Mouse (Mus musculus) telencephalon, adult 2 months (tissue): Measurements from ENCODE around the gene Nup133.
A peak's percentile ranks its signal among the peaks of the same experiment; 100 is the strongest.

Source experiments
- DNase-seq: peaks from one replicate; pipeline ENCODE4 v3.0.0-alpha.2; 2011; ENCODE audit warnings: low read depth, low spot score

The Nup133 gene

GRCm38 (mm10) chr8:123887956-123888355 lies 61.1 kb downstream of the Nup133 start:
- DNase-seq: no peak

DNA sequence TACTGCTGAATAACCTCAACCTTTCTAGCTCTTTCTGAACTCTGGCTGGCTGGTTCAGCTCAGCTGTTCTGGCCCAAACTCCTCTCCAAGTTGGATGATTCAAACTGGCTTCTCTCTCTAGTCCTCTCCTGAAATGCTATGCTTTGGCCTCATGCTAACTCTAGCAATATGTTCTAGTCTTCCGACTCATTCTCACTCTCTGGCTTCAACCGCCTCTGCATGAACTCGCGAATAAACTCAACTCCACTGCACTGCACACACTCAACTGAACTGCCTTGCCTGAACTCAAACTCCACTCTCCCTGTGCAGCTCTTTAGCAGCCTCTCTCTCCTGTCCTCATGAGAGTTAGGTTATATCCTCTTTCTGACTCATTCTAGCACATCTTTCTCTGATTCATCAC lies 61.9 kb downstream of the Nup133 start:
- no peak for DNase-seq

DNA sequence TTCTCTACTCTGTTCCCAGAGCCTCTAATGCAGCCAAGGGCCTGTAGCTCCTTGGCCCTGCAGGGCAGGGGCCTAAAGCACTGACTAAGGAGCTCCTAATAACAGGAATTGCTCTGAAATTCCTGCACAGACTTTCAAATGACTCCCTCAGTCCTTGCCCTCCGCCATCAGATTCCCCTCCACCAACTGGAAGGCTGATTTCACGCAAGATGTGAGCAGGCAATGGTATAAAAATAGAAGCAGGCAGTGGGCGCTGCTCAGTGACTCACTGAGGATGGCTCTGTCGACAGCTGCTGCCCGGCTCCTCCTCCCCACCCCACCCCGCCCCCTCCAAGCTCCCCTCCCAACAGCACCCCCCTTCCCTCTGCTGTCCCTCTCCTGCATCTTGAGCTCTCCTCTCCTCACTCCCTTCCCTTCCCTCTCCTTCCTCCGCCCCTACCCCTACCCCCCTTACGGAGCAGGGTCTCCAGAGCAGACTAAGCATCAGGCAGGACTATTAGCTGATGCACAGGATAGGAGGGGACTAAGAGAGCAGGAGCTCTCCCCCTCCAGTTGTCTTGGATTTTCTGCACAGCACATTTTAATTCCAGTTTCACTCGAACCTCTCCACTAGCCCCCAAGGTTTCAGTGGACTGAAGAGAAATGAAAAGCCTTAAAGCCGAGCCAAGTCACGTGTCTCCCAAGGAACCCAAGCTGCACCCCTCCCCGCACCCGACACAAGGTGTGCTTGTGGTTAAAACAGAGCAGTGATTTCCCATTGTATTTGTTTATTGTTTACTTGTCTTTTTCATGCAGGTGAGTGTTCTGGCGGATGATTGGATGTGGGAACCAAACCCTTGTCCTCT lies 64.1 kb downstream of the Nup133 start:
- DNase-seq: peak; percentile 96

GRCm38 (mm10) chr8:123883094-123883493 lies 66.0 kb downstream of the Nup133 start:
- no peak for DNase-seq

DNA sequence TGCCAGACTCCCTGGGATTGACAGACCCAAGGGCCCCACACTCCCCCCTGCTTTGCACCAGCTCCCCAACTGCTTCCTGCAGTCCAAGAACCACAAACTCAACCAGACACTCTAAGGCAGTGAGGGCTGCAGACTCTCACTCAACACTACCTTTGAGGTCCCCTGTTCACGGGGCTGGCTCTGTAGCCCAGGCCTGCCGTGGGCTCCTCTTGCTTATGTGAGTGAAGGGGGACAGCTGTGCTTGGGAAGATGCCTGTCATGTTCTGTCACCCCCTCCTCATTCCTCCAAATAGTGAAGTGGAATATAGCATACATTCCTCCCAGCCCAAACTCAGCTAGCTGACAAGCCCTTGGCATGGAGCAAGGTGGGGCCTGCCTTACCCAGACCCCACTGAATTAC lies 66.7 kb downstream of the Nup133 start:
- DNase-seq: no peak

DNA sequence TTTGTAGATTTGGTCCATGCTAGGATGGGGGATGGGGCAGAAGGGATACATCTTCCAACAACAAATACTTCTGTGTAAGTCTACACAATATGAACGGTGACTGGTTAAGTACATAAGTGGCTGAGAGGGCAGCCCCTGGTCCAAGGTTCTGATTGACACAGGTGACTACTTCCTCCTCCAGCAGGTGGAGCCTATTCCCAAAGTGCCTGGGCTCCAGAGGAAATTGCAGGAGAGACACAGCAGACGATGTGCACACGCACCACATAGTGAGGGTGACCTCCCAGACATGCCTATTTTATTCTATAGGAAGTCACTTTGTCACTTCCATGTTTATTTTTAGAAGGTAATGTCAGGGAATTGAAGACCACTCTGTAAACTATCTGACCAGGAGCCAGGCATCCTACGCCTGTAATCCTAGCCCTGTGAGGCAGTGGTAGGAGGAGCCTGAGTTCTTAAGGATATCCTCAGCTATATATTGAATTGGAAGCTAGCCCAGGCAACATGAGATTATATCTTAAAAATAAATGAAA lies 68.2 kb downstream of the Nup133 start:
- DNase-seq: no peak

DNA sequence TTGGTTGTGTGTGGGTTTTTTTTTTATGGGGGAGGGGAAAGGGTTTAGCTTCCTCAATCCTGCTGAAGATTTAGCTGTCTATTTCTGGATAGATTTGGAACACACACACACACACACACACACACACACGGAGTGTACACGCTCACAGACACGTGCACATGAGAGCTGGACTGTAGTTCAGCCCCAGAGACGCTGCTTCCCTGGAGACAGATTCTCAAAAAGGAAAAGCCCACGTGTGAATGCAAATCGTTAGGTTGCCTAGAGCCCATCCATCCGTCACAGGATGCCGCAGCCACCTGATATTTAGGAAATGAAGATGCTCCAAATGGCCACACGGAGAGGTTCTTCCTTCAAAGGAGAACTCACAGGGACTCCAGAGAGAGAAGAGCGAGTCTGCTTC lies 68.8 kb downstream of the Nup133 start:
- peak; percentile 95 for DNase-seq

DNA sequence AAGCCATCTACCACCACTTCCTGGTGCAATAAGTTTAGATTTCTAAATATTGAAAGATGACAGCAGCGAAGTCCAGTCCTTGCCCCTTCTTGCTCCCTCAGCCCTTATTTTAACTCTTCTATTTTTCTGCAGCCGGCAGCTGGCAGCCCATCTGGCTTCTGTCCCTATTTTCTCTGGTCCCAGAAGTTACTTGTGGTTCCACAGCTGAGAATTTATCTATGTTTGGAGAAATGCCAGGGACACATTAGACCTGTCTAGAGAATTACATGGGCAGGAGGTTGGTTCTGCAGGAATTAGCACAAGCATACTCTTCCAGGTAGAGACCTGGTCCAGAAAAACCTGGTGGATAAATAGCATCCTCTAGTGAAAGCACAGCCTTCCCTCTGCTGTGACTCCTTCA lies 71.2 kb downstream of the Nup133 start:
- no peak for DNase-seq

- peak; percentile 77 for DNase-seq
These were observed 74.7 kb downstream of the Nup133 start for GRCm38 (mm10) chr8:123874324-123874723.

GRCm38 (mm10) chr8:123873364-123873763 lies 75.7 kb downstream of the Nup133 start:
- no peak for DNase-seq

- DNase-seq: no peak
These were observed 77.0 kb downstream of the Nup133 start for GRCm38 (mm10) chr8:123872048-123872447.

GRCm38 (mm10) chr8:123866971-123867370 lies 82.1 kb downstream of the Nup133 start:
- DNase-seq: no peak

DNA sequence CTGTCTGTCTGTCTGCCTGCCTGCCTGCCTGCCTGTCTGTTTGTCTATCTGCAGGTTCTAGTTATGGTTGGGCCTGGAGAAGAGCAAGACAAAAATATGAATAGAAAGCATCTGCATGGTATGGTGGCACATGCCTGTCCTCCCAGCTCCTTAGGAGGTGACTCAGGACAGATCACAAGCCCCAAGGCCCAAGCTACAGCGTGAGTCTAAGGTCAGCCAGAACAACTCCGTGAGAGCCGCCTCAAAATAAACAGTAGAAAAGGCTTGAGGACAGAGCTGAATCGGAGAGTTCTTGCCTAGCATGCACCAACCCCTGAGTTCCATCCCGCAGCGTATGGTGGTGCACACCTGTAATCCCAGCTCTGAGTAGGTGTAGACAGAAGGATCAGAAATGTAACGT lies 83.3 kb downstream of the Nup133 start:
- no peak for DNase-seq

DNA sequence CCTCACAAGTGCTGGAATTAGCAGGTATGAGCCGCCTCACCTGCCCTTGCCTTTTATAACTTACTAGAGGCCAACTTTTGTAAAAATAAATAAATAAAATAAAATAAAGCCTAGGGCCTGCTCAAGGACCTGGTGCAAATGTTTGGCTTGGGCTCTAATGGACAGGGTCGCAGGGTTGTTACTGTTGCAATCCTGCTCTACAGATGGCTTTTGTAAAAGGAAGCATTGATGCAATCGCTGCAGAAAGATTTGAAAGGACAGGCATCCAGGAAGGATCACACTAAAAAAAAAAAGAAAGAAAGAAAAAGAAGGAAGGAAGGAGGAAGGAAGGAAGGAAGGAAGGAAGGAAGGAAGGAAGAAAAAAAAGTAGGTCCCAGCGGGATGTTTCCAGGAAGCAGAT lies 88.7 kb downstream of the Nup133 start:
- no peak for DNase-seq

GRCm38 (mm10) chr8:123859648-123860259 lies 89.3 kb downstream of the Nup133 start, which contains the start of gene Ccsap:
Gene Ccsap, minus strand, starts transcription at chr8:123860209.
- DNase-seq: no peak

DNA sequence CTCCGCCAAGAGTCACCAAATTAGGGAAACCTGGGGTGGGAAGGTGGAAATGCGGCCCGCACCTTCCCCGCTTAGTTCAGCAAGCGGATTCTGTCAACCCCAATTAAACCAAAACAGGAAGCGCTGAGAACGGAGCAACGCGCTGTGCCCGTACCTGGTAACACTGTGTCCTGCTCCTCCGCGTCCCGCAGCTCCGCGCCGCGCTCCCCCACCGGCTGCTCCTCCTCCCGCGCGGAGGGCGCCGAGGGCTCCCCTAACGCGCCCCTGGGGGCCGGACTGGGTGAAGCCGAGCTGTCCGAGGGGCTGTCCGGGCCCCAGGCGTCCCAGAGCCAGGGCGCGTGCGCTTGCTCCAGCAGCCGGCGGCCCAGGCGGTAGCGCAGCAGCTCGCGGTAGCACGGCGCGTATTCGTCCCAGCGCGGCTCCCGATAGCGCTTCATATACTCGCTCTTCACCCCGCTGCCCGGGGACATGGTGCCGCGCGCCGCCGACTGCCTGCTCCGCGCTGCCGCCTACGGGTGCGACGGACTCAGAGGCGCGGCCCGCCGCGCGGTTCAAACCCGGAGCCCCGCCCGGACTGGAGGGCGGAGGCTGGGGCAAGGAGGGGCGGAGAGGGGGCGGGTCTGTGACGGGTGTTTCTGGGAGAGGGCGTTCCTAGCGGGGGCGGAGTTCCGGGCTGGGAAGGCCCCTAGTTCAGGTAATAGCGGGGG lies 90.0 kb downstream of the Nup133 start:
- peak; percentile 90 for DNase-seq

DNA sequence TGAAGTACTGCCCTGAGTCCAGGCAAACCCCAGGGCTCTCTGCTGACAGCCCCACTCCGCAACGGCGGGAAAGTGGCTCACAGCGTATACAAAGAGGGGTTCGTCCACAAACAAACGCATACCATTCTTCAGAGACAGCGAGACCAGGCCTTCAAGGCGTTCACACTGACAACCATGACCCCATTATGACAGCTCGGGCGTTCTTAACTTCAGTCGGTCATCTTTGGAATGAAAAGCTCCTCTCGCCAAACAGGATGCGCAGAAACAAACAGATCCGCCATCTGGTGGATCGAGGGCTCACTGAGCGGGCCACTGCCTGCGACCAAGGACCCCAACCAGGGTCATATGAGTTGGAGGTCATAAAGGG lies 90.5 kb downstream of the Nup133 start:
- DNase-seq: no peak

- DNase-seq: no peak
These were observed 91.7 kb downstream of the Nup133 start for GRCm38 (mm10) chr8:123857361-123857760.

GRCm38 (mm10) chr8:123854733-123855475 lies 94.2 kb downstream of the Nup133 start:
- no peak for DNase-seq

- DNase-seq: no peak
These were observed 94.8 kb downstream of the Nup133 start for GRCm38 (mm10) chr8:123854252-123854651.

DNA sequence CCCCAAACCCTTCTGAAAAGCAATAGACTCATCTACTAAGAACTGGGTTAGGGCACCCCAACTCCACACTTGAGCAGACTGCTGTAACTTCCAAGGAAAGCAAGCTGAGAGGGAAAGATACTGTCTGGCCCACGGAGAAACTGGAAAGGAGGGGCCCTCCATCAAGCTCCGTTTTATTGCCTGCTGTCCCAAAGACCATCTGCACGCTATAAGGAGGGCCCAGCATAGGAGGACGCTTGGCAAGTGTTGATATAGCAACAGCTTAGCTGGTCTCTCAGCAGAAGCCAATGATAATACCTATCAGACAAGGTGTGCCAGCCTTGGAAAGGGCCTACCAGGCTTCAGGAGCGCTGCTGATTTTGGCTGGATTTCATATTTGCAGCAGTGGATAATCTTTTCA lies 97.5 kb downstream of the Nup133 start:
- no peak for DNase-seq

DNA sequence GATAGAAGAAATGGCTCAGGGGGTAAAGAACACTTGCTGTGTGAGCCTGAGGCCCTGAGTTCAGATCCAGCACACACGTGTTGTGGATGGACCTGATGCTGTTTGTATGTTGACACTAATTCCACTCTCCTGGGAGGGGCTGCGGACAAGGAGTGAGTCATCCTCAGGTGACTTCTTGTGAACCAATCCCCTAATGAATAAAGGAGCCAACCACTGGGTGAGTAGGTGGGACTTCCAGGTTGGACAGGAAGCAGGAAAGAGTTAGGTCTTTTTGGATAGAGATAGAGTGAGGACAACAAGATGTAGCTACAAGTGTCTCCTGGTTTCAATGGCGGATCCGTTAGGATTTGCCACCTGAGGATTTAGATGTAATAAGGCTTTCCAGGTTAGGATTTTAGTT lies 99.7 kb downstream of the Nup133 start:
- no peak for DNase-seq
